Mouse (Mus musculus): ENCODE results near the gene Tppp. TPM values are rescaled to one million over a fixed set of nuclear protein-coding genes. Genes with fewer than 3 reads are reported as not detected.
"Not testable (repeated sequence)": the region's sequence is repeated elsewhere in the genome, so short reads cannot be mapped to it uniquely, and the experiment has no call there.

The Tppp gene
- polyA plus RNA-seq, 1 experiment from 2014 or later: 1.3 TPM

DNA sequence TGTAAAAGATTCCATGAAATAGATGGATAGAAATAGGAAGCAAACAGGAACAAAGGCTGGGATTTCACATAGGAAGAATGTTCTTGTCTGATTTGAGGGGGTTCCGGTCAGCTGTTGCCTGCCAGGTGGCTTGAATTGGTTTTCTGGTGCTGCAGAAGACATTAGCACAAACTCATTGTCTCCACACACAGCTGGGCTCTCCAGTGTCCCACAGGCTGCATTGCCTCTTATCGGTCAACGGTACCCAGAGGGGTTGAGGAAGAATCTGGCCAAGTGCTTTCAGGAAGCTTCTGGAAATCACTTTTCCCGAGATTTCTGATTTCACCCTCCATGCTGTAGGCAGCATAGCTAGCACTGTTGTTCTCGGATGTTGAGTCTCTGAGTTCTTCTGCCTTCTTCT is 17.9 kb upstream of the Tppp start:
- Histone ChIP-seq H3K9ac (ENCODE audit: low read length) (no peak overlapping the region), H3K4me3 (ENCODE audit: low read length) (no peak overlapping the region), H3K4me2 (ENCODE audit: low read depth, low read length) (no peak overlapping the region), H3K4me1 (replicated peaks; ENCODE audit: control insufficient read depth, insufficient read depth, low read length) (no peaks in the 10 kb centered on the region), H3K27me3 (ENCODE audit: control insufficient read depth, insufficient read depth, low read depth, low read length) (no peaks in the 10 kb centered on the region), H3K36me3 (ENCODE audit: control insufficient read depth, insufficient read depth, low read length) (no peaks in the 10 kb centered on the region), H3K27ac (ENCODE audit: low read length) (no peak overlapping the region), H3K9me3 (ENCODE audit: control insufficient read depth, low read length) (no peaks in the 10 kb centered on the region)
- no peak for ATAC-seq (ENCODE audit: low read depth)
- WGBS: 74% methylated on average over 5 of the region's 5 CpGs

GRCm38 (mm10) chr13:73996456-73996855 is 12.8 kb upstream of the Tppp start:
- no peaks in the 10 kb centered on the region for H3K36me3 ChIP-seq (ENCODE audit: control insufficient read depth, insufficient read depth, low read length)
- no peak for ATAC-seq (ENCODE audit: low read depth)
- H3K27me3 ChIP-seq (ENCODE audit: control insufficient read depth, insufficient read depth, low read depth, low read length): no peaks in the 10 kb centered on the region
- H3K9ac ChIP-seq (ENCODE audit: low read length): no peak overlapping the region
- WGBS: 70% methylated on average over 4 of the region's 4 CpGs
- H3K4me3 ChIP-seq (ENCODE audit: low read length): no peak overlapping the region
- H3K4me1 ChIP-seq (replicated peaks; ENCODE audit: control insufficient read depth, insufficient read depth, low read length): no peaks in the 10 kb centered on the region
- no peak overlapping the region for H3K27ac ChIP-seq (ENCODE audit: low read length)
- H3K9me3 ChIP-seq (ENCODE audit: control insufficient read depth, low read length): no peaks in the 10 kb centered on the region
- H3K4me2 ChIP-seq (ENCODE audit: low read depth, low read length): no peak overlapping the region

DNA sequence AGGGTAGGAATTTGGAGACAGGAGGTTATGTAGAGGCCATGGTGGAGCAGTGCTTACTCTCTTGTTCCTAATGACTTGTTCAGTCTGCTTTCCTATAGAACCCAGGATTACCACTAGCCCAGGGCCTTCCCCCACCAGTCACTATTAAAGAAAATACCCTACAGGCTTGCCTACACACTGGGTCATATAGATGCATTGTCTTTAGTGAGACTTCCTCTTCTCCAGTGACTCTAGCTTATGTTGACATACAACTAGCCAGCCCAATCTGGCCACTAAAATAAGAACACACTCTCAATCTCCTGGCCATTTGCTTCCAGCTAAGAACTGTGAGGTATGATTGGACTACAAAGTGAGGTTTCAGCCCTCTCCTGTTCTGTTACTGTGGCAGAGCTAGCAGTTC is 8.7 kb upstream of the Tppp start:
- no peak overlapping the region for H3K4me2 ChIP-seq (ENCODE audit: low read depth, low read length)
- no peak for ATAC-seq (ENCODE audit: low read depth)
- no peaks in the 10 kb centered on the region for H3K4me1 ChIP-seq (replicated peaks; ENCODE audit: control insufficient read depth, insufficient read depth, low read length)
- H3K27ac ChIP-seq (ENCODE audit: low read length): no peak overlapping the region
- no peaks in the 10 kb centered on the region for H3K27me3 ChIP-seq (ENCODE audit: control insufficient read depth, insufficient read depth, low read depth, low read length)
- no peaks in the 10 kb centered on the region for H3K9me3 ChIP-seq (ENCODE audit: control insufficient read depth, low read length)
- no peak overlapping the region for H3K9ac ChIP-seq (ENCODE audit: low read length)
- no peaks in the 10 kb centered on the region for H3K36me3 ChIP-seq (ENCODE audit: control insufficient read depth, insufficient read depth, low read length)
- no peak overlapping the region for H3K4me3 ChIP-seq (ENCODE audit: low read length)

DNA sequence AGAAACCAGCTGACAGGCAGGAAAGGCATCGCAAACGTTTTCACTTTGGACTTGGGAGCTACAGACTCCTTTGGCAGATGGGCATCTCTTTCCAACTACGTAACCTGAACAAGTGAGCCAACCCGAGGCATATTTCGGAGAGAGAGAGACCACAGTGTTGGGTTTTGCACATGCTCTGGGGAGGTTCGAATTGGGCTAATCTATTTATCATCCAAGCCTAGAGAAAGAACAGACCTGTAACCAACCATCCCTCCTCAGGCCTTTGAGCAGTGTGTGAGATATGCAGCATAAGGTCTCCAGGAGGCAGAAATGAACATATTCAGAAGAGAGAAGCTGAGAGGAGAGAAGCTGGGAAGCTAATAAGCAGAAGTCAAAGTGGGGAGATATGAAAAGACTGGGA is 8.2 kb upstream of the Tppp start:
- ATAC-seq (ENCODE audit: low read depth): no peak
- no peak overlapping the region for H3K4me2 ChIP-seq (ENCODE audit: low read depth, low read length)
- H3K4me1 ChIP-seq (replicated peaks; ENCODE audit: control insufficient read depth, insufficient read depth, low read length): no peaks in the 10 kb centered on the region
- no peaks in the 10 kb centered on the region for H3K9me3 ChIP-seq (ENCODE audit: control insufficient read depth, low read length)
- no peaks in the 10 kb centered on the region for H3K27me3 ChIP-seq (ENCODE audit: control insufficient read depth, insufficient read depth, low read depth, low read length)
- H3K4me3 ChIP-seq (ENCODE audit: low read length): no peak overlapping the region
- H3K36me3 ChIP-seq (ENCODE audit: control insufficient read depth, insufficient read depth, low read length): no peaks in the 10 kb centered on the region
- no peak overlapping the region for H3K27ac ChIP-seq (ENCODE audit: low read length)
- H3K9ac ChIP-seq (ENCODE audit: low read length): no peak overlapping the region
- WGBS: 75% methylated on average over 6 of the region's 6 CpGs

DNA sequence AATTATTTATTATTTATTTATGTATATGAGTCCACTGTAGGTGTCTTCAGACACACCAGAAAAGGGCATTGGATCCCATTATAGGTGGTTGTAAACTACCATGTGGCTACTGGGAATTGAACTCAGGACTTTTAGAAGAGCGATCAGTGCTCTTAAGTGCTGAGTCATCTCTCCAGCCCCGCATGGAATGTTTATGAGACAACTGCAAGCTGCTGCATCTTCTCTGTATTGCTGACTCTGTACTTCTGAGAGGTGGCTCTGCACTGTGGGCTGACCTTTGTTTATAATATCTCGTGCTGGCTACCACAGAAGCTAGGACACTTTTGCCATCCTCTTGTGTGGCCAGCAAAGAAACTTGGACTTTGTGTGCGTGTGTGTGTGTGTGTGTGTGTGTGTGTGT is 7.7 kb upstream of the Tppp start:
- Histone ChIP-seq H3K9ac (ENCODE audit: low read length) (no peak overlapping the region), H3K36me3 (ENCODE audit: control insufficient read depth, insufficient read depth, low read length) (no peaks in the 10 kb centered on the region), H3K27ac (ENCODE audit: low read length) (no peak overlapping the region), H3K27me3 (ENCODE audit: control insufficient read depth, insufficient read depth, low read depth, low read length) (no peaks in the 10 kb centered on the region), H3K4me2 (ENCODE audit: low read depth, low read length) (no peak overlapping the region), H3K4me3 (ENCODE audit: low read length) (no peak overlapping the region), H3K4me1 (replicated peaks; ENCODE audit: control insufficient read depth, insufficient read depth, low read length) (no peaks in the 10 kb centered on the region), H3K9me3 (ENCODE audit: control insufficient read depth, low read length) (no peaks in the 10 kb centered on the region)
- no peak; the same call in 1 of the 2 replicates for ATAC-seq (ENCODE audit: low read depth)
- WGBS: 56% methylated on average over 4 of the region's 4 CpGs

GRCm38 (mm10) chr13:74006881-74007280 is 2.3 kb upstream of the Tppp start:
- H3K36me3 ChIP-seq (ENCODE audit: control insufficient read depth, insufficient read depth, low read length); H3K4me3 ChIP-seq (ENCODE audit: low read length); H3K9me3 ChIP-seq (ENCODE audit: control insufficient read depth, low read length); H3K9ac ChIP-seq (ENCODE audit: low read length); ATAC-seq (ENCODE audit: low read depth); H3K27ac ChIP-seq (ENCODE audit: low read length); H3K4me1 ChIP-seq (replicated peaks; ENCODE audit: control insufficient read depth, insufficient read depth, low read length); H3K4me2 ChIP-seq (ENCODE audit: low read depth, low read length): not testable (repeated sequence)
- H3K27me3 ChIP-seq (ENCODE audit: control insufficient read depth, insufficient read depth, low read depth, low read length): peaks cover 14% of the 10 kb centered on the region
- 79% methylated on average over 4 of the region's 4 CpGs for WGBS

DNA sequence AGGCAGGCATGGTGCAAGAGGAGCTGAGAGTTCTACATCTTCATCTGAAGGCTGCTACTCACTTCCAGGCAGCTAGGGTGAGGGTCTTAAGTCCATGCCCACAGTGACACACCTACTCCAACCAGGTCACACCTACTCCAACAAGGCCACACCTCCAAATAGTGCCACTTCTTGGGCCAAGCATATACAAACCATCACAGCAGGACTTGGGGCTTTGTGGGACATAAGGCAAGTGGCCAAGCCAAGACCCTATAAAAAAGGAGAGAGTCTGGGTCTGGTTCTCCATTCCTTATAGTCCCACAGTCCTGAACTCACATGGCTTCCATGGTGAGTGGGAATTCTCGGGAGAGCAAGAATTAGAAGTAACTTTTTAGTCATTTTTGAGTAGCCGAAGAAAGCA is 991 bp upstream of the Tppp start:
- peaks cover 14% of the 10 kb centered on the region for H3K27me3 ChIP-seq (ENCODE audit: control insufficient read depth, insufficient read depth, low read depth, low read length)
- H3K36me3 ChIP-seq (ENCODE audit: control insufficient read depth, insufficient read depth, low read length); H3K27ac ChIP-seq (ENCODE audit: low read length); ATAC-seq (ENCODE audit: low read depth); H3K4me2 ChIP-seq (ENCODE audit: low read depth, low read length); H3K9ac ChIP-seq (ENCODE audit: low read length); H3K4me3 ChIP-seq (ENCODE audit: low read length); H3K4me1 ChIP-seq (replicated peaks; ENCODE audit: control insufficient read depth, insufficient read depth, low read length); H3K9me3 ChIP-seq (ENCODE audit: control insufficient read depth, low read length): not testable (repeated sequence)
- 64% methylated on average over 2 of the region's 2 CpGs for WGBS

GRCm38 (mm10) chr13:74009791-74010614 is 796 bp downstream of the Tppp start:
- peak overlapping the region; percentile 45 for H3K9ac ChIP-seq (ENCODE audit: low read length)
- peak overlapping the region; percentile 58 for H3K4me3 ChIP-seq (ENCODE audit: low read length)
- no peaks in the 10 kb centered on the region for H3K36me3 ChIP-seq (ENCODE audit: control insufficient read depth, insufficient read depth, low read length)
- H3K27me3 ChIP-seq (ENCODE audit: control insufficient read depth, insufficient read depth, low read depth, low read length): peaks cover 14% of the 10 kb centered on the region
- H3K27ac ChIP-seq (ENCODE audit: low read length): no peak overlapping the region
- peak; percentile 6; the same call in 1 of the 2 replicates for ATAC-seq (ENCODE audit: low read depth)
- peaks cover 3% of the 10 kb centered on the region; the same call in 1 of the 2 replicates for H3K4me1 ChIP-seq (replicated peaks; ENCODE audit: control insufficient read depth, insufficient read depth, low read length)
- no peaks in the 10 kb centered on the region for H3K9me3 ChIP-seq (ENCODE audit: control insufficient read depth, low read length)
- WGBS: under 1% methylated on average over 54 of the region's 55 CpGs
- peak overlapping the region; percentile 99 for H3K4me2 ChIP-seq (ENCODE audit: low read depth, low read length)

DNA sequence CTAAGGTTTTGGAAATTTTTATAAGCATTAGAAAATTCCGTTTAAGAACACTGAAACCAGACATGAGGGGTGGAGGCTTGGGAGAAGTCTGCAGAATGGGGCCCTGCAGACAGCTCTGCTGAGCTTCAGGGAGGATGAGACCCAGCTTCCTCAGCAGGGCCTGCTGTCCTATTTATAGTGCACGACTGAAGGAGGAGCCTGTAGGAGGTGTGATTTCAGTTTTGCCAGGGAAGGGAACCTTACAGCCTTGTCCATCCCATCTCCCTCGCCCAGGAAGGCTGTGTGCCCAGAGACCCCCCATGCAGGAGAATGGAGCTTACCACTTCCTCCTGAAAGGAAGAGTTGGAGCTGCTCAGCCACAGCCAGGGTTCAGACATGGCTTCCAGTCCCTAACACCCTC is 1.5 kb downstream of the Tppp start:
- Histone ChIP-seq H3K4me2 (ENCODE audit: low read depth, low read length) (peak overlapping the region; percentile 99), H3K9ac (ENCODE audit: low read length) (no peak overlapping the region), H3K4me3 (ENCODE audit: low read length) (peak overlapping the region; percentile 58), H3K9me3 (ENCODE audit: control insufficient read depth, low read length) (no peaks in the 10 kb centered on the region), H3K36me3 (ENCODE audit: control insufficient read depth, insufficient read depth, low read length) (no peaks in the 10 kb centered on the region), H3K27ac (ENCODE audit: low read length) (no peak overlapping the region), H3K4me1 (replicated peaks; ENCODE audit: control insufficient read depth, insufficient read depth, low read length) (peaks cover 3% of the 10 kb centered on the region; the same call in 1 of the 2 replicates), H3K27me3 (ENCODE audit: control insufficient read depth, insufficient read depth, low read depth, low read length) (peaks cover 14% of the 10 kb centered on the region)
- ATAC-seq (ENCODE audit: low read depth): no peak
- 19% methylated on average over 3 of the region's 3 CpGs for WGBS
